Mouse (Mus musculus): ENCODE measurements at regions not wholly inside any gene's neighbourhood (a gene's known extent, or its start where the extent isn't known, plus 50 kb on each side); places are given as distances from the start of the nearest gene placed in this dataset.

GRCm38 (mm10) chr15:50283491-50283890 lies 3601.2 kb upstream of the Gm7489 start:
- no peak for TF ChIP-seq MYOG (IDR thresholded peaks at IDR 0.05; ENCODE audit: control insufficient read depth, extremely low read depth, insufficient read length)
- no peak for TF ChIP-seq FOSL1 (IDR thresholded peaks at IDR 0.05; ENCODE audit: insufficient read depth, low read length, poor library complexity, severe bottlenecking)
- TF ChIP-seq MAX (IDR thresholded peaks at IDR 0.05), result no peak
- no peak for TF ChIP-seq MYOD1 (IDR thresholded peaks at IDR 0.05; ENCODE audit: control insufficient read depth, insufficient read length, low read depth)
- no peak for TF ChIP-seq CTCF (IDR thresholded peaks at IDR 0.05; ENCODE audit: control insufficient read depth, insufficient read depth, insufficient read length)
- TF ChIP-seq CEBPB (IDR thresholded peaks at IDR 0.05; ENCODE audit: low read depth), result no peak
- no peak for TF ChIP-seq USF1 (IDR thresholded peaks at IDR 0.05; ENCODE audit: low read depth)
- H3K79me2 ChIP-seq (ENCODE audit: control insufficient read depth, insufficient read depth), result no peaks in the 10 kb centered on the region

DNA sequence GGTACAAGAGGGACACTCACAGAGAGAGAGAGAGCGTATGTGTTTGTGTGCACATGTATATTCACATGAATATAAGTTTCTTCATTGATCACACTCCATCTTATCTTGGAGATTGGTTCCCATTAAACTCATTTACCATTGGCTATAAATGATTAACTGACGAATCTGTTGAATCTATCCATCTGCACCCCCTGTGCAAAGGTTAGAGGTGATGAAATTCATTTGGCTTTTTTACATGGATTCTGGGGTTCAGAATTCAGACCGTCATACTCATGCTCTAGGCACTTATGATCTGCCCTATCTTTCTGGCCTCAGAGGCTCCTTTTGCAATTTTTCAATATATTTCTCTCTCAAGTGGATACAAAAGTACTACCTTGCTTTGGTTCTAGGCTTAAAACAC lies 3582.9 kb upstream of the Gm7489 start:
- TF ChIP-seq MYOD1 (IDR thresholded peaks at IDR 0.05; ENCODE audit: control insufficient read depth, insufficient read length, low read depth) (no peak), MYOG (IDR thresholded peaks at IDR 0.05; ENCODE audit: control insufficient read depth, extremely low read depth, insufficient read length) (no peak), MAX (IDR thresholded peaks at IDR 0.05) (no peak), CEBPB (IDR thresholded peaks at IDR 0.05; ENCODE audit: low read depth) (no peak), FOSL1 (IDR thresholded peaks at IDR 0.05; ENCODE audit: insufficient read depth, low read length, poor library complexity, severe bottlenecking) (no peak), USF1 (IDR thresholded peaks at IDR 0.05; ENCODE audit: low read depth) (no peak), CTCF (IDR thresholded peaks at IDR 0.05; ENCODE audit: control insufficient read depth, insufficient read depth, insufficient read length) (no peak)
- H3K79me2 ChIP-seq (ENCODE audit: control insufficient read depth, insufficient read depth), result no peaks in the 10 kb centered on the region
- H3K36me3 ChIP-seq (ENCODE audit: control insufficient read depth, insufficient read depth), result no peaks in the 10 kb centered on the region
- H3ac ChIP-seq (ENCODE audit: control insufficient read depth, insufficient read length, low read depth), result no peak overlapping the region
- no peaks in the 10 kb centered on the region for H3K79me3 ChIP-seq (ENCODE audit: low read depth)
- no peaks in the 10 kb centered on the region for H3K27me3 ChIP-seq (ENCODE audit: control insufficient read depth, insufficient read depth, insufficient read length)
- no peak overlapping the region for H3K4me3 ChIP-seq (ENCODE audit: insufficient read depth, poor library complexity, severe bottlenecking)

More at GRCm38 (mm10) chr15:50283491-50283890, 3601.2 kb upstream of the Gm7489 start:
- H3ac ChIP-seq (ENCODE audit: control insufficient read depth, insufficient read length, low read depth), result no peak overlapping the region
- H3K36me3 ChIP-seq (ENCODE audit: control insufficient read depth, insufficient read depth), result no peaks in the 10 kb centered on the region
- H3K79me3 ChIP-seq (ENCODE audit: low read depth), result no peaks in the 10 kb centered on the region
- H3K4me3 ChIP-seq (ENCODE audit: insufficient read depth, poor library complexity, severe bottlenecking), result no peak overlapping the region
- no peaks in the 10 kb centered on the region for H3K27me3 ChIP-seq (ENCODE audit: control insufficient read depth, insufficient read depth, insufficient read length)

GRCm38 (mm10) chr15:50304085-50304484 lies 3580.6 kb upstream of the Gm7489 start:
- Histone ChIP-seq H3K79me2 (ENCODE audit: control insufficient read depth, insufficient read depth) (no peaks in the 10 kb centered on the region), H3K36me3 (ENCODE audit: control insufficient read depth, insufficient read depth) (no peaks in the 10 kb centered on the region), H3K79me3 (ENCODE audit: low read depth) (no peaks in the 10 kb centered on the region), H3ac (ENCODE audit: control insufficient read depth, insufficient read length, low read depth) (no peak overlapping the region), H3K4me3 (ENCODE audit: insufficient read depth, poor library complexity, severe bottlenecking) (no peak overlapping the region), H3K27me3 (ENCODE audit: control insufficient read depth, insufficient read depth, insufficient read length) (no peaks in the 10 kb centered on the region)
- no peak for TF ChIP-seq CTCF (IDR thresholded peaks at IDR 0.05; ENCODE audit: control insufficient read depth, insufficient read depth, insufficient read length)
- no peak for TF ChIP-seq MAX (IDR thresholded peaks at IDR 0.05)
- TF ChIP-seq CEBPB (IDR thresholded peaks at IDR 0.05; ENCODE audit: low read depth), result no peak
- no peak for TF ChIP-seq MYOD1 (IDR thresholded peaks at IDR 0.05; ENCODE audit: control insufficient read depth, insufficient read length, low read depth)
- TF ChIP-seq FOSL1 (IDR thresholded peaks at IDR 0.05; ENCODE audit: insufficient read depth, low read length, poor library complexity, severe bottlenecking), result no peak
- TF ChIP-seq MYOG (IDR thresholded peaks at IDR 0.05; ENCODE audit: control insufficient read depth, extremely low read depth, insufficient read length), result no peak
- no peak for TF ChIP-seq USF1 (IDR thresholded peaks at IDR 0.05; ENCODE audit: low read depth)

- Histone ChIP-seq H3K27me3 (ENCODE audit: control insufficient read depth, insufficient read depth, insufficient read length) (no peaks in the 10 kb centered on the region), H3K79me2 (ENCODE audit: control insufficient read depth, insufficient read depth) (no peaks in the 10 kb centered on the region), H3ac (ENCODE audit: control insufficient read depth, insufficient read length, low read depth) (no peak overlapping the region), H3K4me3 (ENCODE audit: insufficient read depth, poor library complexity, severe bottlenecking) (no peak overlapping the region), H3K36me3 (ENCODE audit: control insufficient read depth, insufficient read depth) (no peaks in the 10 kb centered on the region), H3K79me3 (ENCODE audit: low read depth) (no peaks in the 10 kb centered on the region)
- no peak for TF ChIP-seq CTCF (IDR thresholded peaks at IDR 0.05; ENCODE audit: control insufficient read depth, insufficient read depth, insufficient read length)
- no peak for TF ChIP-seq MYOG (IDR thresholded peaks at IDR 0.05; ENCODE audit: control insufficient read depth, extremely low read depth, insufficient read length)
- no peak for TF ChIP-seq USF1 (IDR thresholded peaks at IDR 0.05; ENCODE audit: low read depth)
- no peak for TF ChIP-seq MYOD1 (IDR thresholded peaks at IDR 0.05; ENCODE audit: control insufficient read depth, insufficient read length, low read depth)
- TF ChIP-seq FOSL1 (IDR thresholded peaks at IDR 0.05; ENCODE audit: insufficient read depth, low read length, poor library complexity, severe bottlenecking), result no peak
- TF ChIP-seq MAX (IDR thresholded peaks at IDR 0.05), result no peak
- TF ChIP-seq CEBPB (IDR thresholded peaks at IDR 0.05; ENCODE audit: low read depth), result no peak
These were observed 3563.9 kb upstream of the Gm7489 start for GRCm38 (mm10) chr15:50320796-50321195.

GRCm38 (mm10) chr15:50345536-50345935 lies 3539.2 kb upstream of the Gm7489 start:
- Histone ChIP-seq H3K4me3 (ENCODE audit: insufficient read depth, poor library complexity, severe bottlenecking) (no peak overlapping the region), H3K27me3 (ENCODE audit: control insufficient read depth, insufficient read depth, insufficient read length) (no peaks in the 10 kb centered on the region), H3K79me3 (ENCODE audit: low read depth) (no peaks in the 10 kb centered on the region), H3K36me3 (ENCODE audit: control insufficient read depth, insufficient read depth) (no peaks in the 10 kb centered on the region), H3K79me2 (ENCODE audit: control insufficient read depth, insufficient read depth) (no peaks in the 10 kb centered on the region), H3ac (ENCODE audit: control insufficient read depth, insufficient read length, low read depth) (no peak overlapping the region)
- TF ChIP-seq MYOD1 (IDR thresholded peaks at IDR 0.05; ENCODE audit: control insufficient read depth, insufficient read length, low read depth) (no peak), MAX (IDR thresholded peaks at IDR 0.05) (no peak), USF1 (IDR thresholded peaks at IDR 0.05; ENCODE audit: low read depth) (no peak), CEBPB (IDR thresholded peaks at IDR 0.05; ENCODE audit: low read depth) (no peak)

GRCm38 (mm10) chr15:50346953-50347352 lies 3537.8 kb upstream of the Gm7489 start:
- H3K36me3 ChIP-seq (ENCODE audit: control insufficient read depth, insufficient read depth), result no peaks in the 10 kb centered on the region
- H3K27me3 ChIP-seq (ENCODE audit: control insufficient read depth, insufficient read depth, insufficient read length), result no peaks in the 10 kb centered on the region
- H3K79me3 ChIP-seq (ENCODE audit: low read depth), result no peaks in the 10 kb centered on the region
- H3ac ChIP-seq (ENCODE audit: control insufficient read depth, insufficient read length, low read depth), result no peak overlapping the region
- no peak overlapping the region for H3K4me3 ChIP-seq (ENCODE audit: insufficient read depth, poor library complexity, severe bottlenecking)
- TF ChIP-seq MYOD1 (IDR thresholded peaks at IDR 0.05; ENCODE audit: control insufficient read depth, insufficient read length, low read depth) (no peak), CTCF (IDR thresholded peaks at IDR 0.05; ENCODE audit: control insufficient read depth, insufficient read depth, insufficient read length) (no peak), FOSL1 (IDR thresholded peaks at IDR 0.05; ENCODE audit: insufficient read depth, low read length, poor library complexity, severe bottlenecking) (no peak), MAX (IDR thresholded peaks at IDR 0.05) (no peak), CEBPB (IDR thresholded peaks at IDR 0.05; ENCODE audit: low read depth) (no peak), MYOG (IDR thresholded peaks at IDR 0.05; ENCODE audit: control insufficient read depth, extremely low read depth, insufficient read length) (no peak), USF1 (IDR thresholded peaks at IDR 0.05; ENCODE audit: low read depth) (no peak)
- H3K79me2 ChIP-seq (ENCODE audit: control insufficient read depth, insufficient read depth), result no peaks in the 10 kb centered on the region

Data from C2C12 (cell line).